Mouse (Mus musculus): ENCODE measurements around the gene Orai3.

DNA sequence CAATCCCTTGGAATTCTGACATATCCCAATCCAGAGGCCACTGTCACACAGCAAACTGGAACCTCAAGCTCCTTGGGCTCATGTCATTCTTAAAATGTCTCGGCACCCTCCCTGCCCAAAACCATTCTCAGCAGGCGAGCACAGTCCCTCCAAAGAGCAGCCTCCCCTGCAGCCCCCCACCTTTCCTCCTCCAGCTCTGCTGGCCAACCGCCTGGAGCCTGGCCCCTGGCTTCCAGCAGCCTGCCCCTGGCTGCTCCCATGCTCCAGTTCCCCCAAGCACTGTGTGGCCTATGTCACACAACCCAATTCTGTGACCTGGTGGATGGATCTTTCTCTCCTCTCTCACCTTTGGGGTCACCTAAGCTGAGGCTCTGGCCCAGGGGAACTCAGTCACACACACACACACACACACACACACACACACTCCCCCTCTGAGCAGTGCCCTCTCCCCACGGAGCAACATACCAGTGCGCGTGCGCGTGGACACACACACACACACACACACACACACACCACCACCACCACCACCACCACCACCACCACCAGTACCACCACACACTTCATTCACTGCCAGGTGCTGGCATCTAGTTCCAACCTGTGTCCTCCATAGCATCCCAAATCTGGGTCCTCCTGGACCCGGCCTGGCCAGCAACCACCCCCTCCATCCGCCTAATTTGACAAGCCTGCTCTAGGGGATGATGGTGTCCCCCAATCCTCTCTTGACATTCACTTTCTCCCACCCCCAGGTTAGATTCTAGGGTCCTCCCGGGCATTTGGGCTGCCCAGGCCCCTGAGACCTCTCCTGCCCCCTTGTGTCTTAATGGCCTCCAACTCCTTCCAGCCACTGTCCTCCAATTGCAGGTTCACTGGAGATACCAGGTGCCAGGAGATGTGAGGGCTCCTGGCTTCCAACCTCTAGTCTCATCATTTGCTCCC, 53.9 kb downstream of the Orai3 start:
- TF ChIP-seq POLR2A (IDR thresholded peaks at IDR 0.05; ENCODE audit: borderline replicate concordance, low read depth, low read length) (no peak), CTCF (IDR thresholded peaks at IDR 0.05; ENCODE audit: low read depth, low read length) (no peak)
